Mouse (Mus musculus) midbrain, embryonic 12.5 days (tissue): ENCODE results near the gene Araf. TPM values are rescaled to one million over a fixed set of nuclear protein-coding genes. Genes with fewer than 3 reads are reported as not detected.
"Not testable (repeated sequence)": the region's sequence is repeated elsewhere in the genome, so short reads cannot be mapped to it uniquely, and the experiment has no call there.

Experiments
- ATAC-seq: fragments of 200-750 bp; cut with Nextera tagmentation; 2 replicates; pipeline ENCODE4 v1.8.0; 2017; ENCODE audit warnings: low read depth, moderate TSS enrichment, moderate library complexity; ENCODE audit not compliant: low FRiP score
- H3K27ac ChIP-seq: fragments of 300-500 bp; sonication (generic); replicated peaks from 2 replicates; pipeline ENCODE4 v1.5.1; 2016; ENCODE audit warnings: mild to moderate bottlenecking
- H3K27me3 ChIP-seq: fragments of 300-500 bp; sonication (generic); 2 replicates; pipeline ENCODE4 v1.6.1; 2016; ENCODE audit warnings: mild to moderate bottlenecking
- H3K36me3 ChIP-seq: fragments of 300-500 bp; sonication (generic); 2 replicates; pipeline ENCODE4 v1.6.1; 2016
- H3K4me1 ChIP-seq: fragments of 300-500 bp; sonication (generic); 2 replicates; pipeline ENCODE4 v1.6.1; 2016
- H3K4me2 ChIP-seq: fragments of 300-500 bp; sonication (generic); replicated peaks from 2 replicates; pipeline ENCODE4 v1.6.1; 2016; ENCODE audit warnings: mild to moderate bottlenecking, moderate library complexity
- H3K4me3 ChIP-seq: fragments of 300-500 bp; sonication (generic); 2 replicates; pipeline ENCODE4 v1.5.1; 2016; ENCODE audit warnings: mild to moderate bottlenecking
- H3K9ac ChIP-seq: fragments of 300-500 bp; sonication (generic); replicated peaks from 2 replicates; pipeline ENCODE4 v1.6.1; 2016; ENCODE audit warnings: mild to moderate bottlenecking, moderate library complexity
- H3K9me3 ChIP-seq: fragments of 300-500 bp; sonication (generic); 2 replicates; pipeline ENCODE4 v1.6.1; 2016; ENCODE audit warnings: mild to moderate bottlenecking
- WGBS: fragments of 180-500 bp; shearing (Covaris S2); methylation state at CpG from one replicate; pipeline ENCODE4 v1.1.7; 2016; 5-methylcytosine and 5-hydroxymethylcytosine counted together
- polyA plus RNA-seq: library from polyadenylated mRNA; unstranded; fragments of >200 nt; fragmentation: Nextera tagmentation; extraction: Ambion mirVana; gene quantifications from 2 replicates; pipeline ENCODE4 v1.2.1, GENCODE M21; 2016

Gene Araf
- polyA plus RNA-seq, 1 experiment from 2014 or later, result 145 TPM

DNA sequence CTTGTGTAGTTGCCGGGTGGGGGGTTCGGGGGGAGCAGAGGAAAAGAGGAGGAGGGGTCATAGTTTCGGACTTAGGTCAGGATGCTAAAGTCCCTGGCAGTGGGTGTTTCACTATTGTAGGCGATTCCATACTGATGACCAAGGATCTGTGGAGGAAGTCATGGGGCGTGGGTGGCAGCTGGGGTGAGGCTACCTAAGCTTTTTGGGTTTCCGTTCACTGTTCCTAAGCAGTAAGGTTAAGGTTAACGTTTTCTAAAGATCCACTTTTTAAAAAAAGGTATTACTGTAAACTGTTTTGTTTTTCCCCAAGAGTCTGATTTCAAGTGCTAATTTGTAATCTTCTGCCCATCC is 1.2 kb downstream of the Araf start:
- Histone ChIP-seq H3K4me3 (peak overlapping the region; percentile 49), H3K27me3 (no peaks in the 10 kb centered on the region), H3K36me3 (no peaks in the 10 kb centered on the region), H3K4me1 (no peaks in the 10 kb centered on the region), H3K4me2 (peak overlapping the region; percentile 52), H3K9ac (peak overlapping the region; percentile 60; the same call in 1 of the 2 replicates), H3K27ac (peak overlapping the region; percentile 90), H3K9me3 (no peaks in the 10 kb centered on the region)
- ATAC-seq, result peak; percentile 38
- 32% methylated on average over 7 of the region's 7 CpGs for WGBS

DNA sequence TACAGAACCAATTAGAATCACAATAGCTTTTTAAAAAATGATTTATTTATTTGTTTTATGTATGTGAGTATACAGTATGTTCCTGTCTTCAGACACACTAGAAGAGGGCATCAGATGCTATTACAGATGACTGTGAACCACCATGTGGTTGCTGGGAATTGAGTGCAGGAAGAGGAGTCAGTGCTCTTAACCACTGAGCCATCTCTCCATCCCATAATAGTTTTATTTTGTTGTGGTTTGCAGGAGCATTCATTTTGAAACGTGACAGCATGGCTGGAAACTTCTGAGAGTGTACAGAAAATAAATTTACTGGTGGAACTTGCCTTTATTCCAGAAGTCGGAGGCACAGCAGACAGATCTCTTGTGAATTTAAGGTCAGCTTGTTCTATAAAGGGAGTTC is 3.8 kb downstream of the Araf start:
- Histone ChIP-seq H3K4me1 (no peaks in the 10 kb centered on the region), H3K4me2 (no peak overlapping the region), H3K9ac (no peak overlapping the region), H3K36me3 (no peaks in the 10 kb centered on the region), H3K9me3 (no peaks in the 10 kb centered on the region), H3K27ac (no peak overlapping the region), H3K27me3 (no peaks in the 10 kb centered on the region), H3K4me3 (no peak overlapping the region)
- WGBS, result 76% methylated on average over 2 of the region's 2 CpGs
- ATAC-seq, result no peak

DNA sequence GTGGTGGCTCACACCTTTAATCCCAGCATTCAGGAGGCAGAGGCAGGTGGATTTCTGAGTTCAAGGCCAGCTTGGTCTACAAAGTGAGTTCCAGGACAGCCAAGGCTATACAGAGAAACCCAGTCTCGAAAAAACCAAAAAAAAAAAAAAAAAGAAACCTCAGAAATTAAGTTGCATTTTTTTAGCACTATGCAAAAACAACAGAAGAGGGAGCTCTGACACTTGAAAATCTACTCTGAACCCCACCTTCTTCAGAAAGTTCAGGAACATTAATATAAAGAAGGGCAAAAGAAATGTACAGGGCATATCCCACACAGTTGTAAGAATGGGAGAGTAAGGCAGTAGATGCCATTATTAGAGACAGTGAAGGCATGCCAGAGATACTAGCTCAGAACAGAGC is 6.7 kb downstream of the Araf start:
- not testable (repeated sequence) for H3K9ac ChIP-seq, H3K36me3 ChIP-seq, H3K27me3 ChIP-seq, H3K27ac ChIP-seq, H3K9me3 ChIP-seq, H3K4me3 ChIP-seq, ATAC-seq, H3K4me2 ChIP-seq, H3K4me1 ChIP-seq
- 36% methylated on average over 1 of the region's 1 CpGs for WGBS

DNA sequence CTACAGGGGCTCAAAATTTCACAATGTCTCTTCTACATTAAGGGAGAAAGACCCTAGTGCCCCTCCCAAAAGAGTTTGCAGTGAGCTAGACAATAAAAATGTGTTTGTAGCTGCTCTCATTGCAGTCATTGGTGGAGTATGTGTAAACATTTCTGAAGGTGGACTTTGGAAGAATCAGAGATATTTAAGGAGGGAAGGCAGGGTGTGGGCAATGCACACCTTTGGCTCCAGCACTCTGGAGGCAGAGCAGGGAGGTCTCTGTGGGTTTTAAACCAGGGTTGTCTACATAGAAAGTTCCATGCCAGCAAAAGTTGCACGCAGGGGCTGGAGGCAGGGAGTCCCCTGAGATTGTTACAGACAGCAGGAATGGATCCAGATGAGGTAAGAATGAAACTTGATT is 8.7 kb downstream of the Araf start:
- H3K4me3 ChIP-seq, result no peak overlapping the region
- no peaks in the 10 kb centered on the region for H3K36me3 ChIP-seq
- H3K4me2 ChIP-seq, result no peak overlapping the region
- no peak for ATAC-seq
- 71% methylated on average over 1 of the region's 1 CpGs for WGBS
- no peaks in the 10 kb centered on the region for H3K9me3 ChIP-seq
- no peaks in the 10 kb centered on the region for H3K4me1 ChIP-seq
- H3K27me3 ChIP-seq, result no peaks in the 10 kb centered on the region
- H3K27ac ChIP-seq, result no peak overlapping the region
- H3K9ac ChIP-seq, result no peak overlapping the region

DNA sequence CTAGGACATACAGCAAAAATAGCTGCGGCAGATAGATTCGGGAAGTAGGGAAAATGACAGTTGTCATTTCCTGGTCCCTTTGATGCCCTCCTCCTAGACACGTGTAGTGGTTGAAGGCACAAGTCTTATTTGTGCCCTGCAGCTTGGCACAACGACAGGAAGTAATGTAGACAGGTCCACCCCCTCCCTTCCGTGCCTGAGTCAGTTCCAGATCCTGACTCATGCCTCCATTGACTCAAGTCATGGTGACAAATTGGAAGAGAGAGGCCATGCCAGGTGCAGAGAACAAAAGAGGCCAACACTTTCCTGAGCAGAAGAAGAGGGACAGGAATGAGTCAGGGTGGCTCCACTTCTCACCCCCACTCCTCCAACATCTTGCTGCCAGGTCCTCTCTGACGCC is 19.4 kb downstream of the Araf start:
- no peaks in the 10 kb centered on the region for H3K36me3 ChIP-seq
- H3K9ac ChIP-seq, result no peak overlapping the region
- no peaks in the 10 kb centered on the region for H3K27me3 ChIP-seq
- no peak overlapping the region for H3K4me3 ChIP-seq
- WGBS, result 78% methylated on average over 6 of the region's 6 CpGs
- no peak overlapping the region for H3K27ac ChIP-seq
- ATAC-seq, result no peak
- no peaks in the 10 kb centered on the region for H3K9me3 ChIP-seq
- no peak overlapping the region for H3K4me2 ChIP-seq
- peaks cover 3% of the 10 kb centered on the region; the same call in 1 of the 2 replicates for H3K4me1 ChIP-seq

DNA sequence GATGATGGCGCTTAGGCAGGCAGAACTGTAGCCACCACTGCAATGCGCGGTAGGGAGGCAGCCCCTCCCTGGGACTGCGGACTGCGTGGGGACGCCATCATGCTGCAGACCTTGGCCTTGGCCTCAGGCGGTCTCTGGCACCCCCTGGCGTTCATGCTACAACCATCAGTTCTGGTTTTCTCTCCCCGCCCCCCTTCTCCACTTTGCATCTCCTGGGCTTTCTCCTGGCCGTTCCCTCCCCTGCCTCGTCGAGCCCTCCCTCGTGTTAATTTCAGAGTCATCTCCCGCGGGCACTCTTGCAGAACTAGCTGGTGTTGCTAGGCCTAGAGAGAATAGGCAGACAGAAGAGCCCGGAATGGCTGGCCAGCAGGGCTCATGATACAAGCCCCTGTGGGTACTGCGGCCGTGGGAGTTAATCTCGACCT is 21.6 kb downstream of the Araf start:
- no peaks in the 10 kb centered on the region for H3K9me3 ChIP-seq
- 24% methylated on average over 18 of the region's 19 CpGs for WGBS
- peak overlapping the region; percentile 47 for H3K4me2 ChIP-seq
- no peak overlapping the region; the same call in 1 of the 2 replicates for H3K9ac ChIP-seq
- H3K4me3 ChIP-seq, result peak overlapping the region; percentile 27
- H3K4me1 ChIP-seq, result peaks cover 3% of the 10 kb centered on the region; the same call in 1 of the 2 replicates
- H3K27ac ChIP-seq, result peak overlapping the region; percentile 71
- peak; percentile 96 for ATAC-seq
- H3K36me3 ChIP-seq, result no peaks in the 10 kb centered on the region
- H3K27me3 ChIP-seq, result no peaks in the 10 kb centered on the region

DNA sequence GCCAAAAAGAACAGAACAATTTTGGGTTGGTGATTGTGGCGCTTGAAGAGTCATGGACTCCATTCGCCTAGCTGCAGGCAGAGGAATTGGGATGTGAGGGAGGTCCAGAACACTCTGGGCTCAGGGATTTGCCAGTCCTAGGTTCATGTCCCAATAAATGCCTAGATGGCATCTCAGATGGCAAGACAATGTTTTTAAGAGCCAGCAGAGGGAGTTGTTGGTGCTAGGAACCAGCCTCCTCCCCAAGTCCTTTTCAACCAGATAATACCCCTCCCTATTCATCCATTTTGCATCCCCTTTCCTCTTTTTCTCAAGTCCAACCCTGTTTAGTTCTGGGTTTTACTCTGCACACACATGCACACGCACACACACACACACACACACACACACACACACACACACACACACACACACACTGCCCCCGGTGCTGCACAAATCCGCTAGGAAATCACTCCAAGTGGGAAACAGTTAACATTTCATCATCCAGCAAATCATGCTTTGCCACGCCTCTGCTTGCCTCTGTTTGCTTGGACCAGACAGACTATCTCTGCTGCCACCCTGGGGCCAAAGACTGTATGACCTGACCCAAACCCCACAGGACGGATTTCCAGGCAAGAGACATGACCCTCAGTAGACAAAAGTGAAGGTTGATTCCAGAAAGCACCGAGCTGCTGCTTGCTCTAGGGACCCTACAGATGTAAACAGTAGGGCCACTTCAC is 22.3 kb downstream of the Araf start:
- H3K36me3 ChIP-seq, result no peaks in the 10 kb centered on the region
- 57% methylated on average over 8 of the region's 8 CpGs for WGBS
- peak; percentile 44 for ATAC-seq
- H3K4me3 ChIP-seq, result peak overlapping the region; percentile 27
- H3K9ac ChIP-seq, result no peak overlapping the region; the same call in 1 of the 2 replicates
- no peaks in the 10 kb centered on the region for H3K27me3 ChIP-seq
- H3K4me2 ChIP-seq, result peak overlapping the region; percentile 47
- no peaks in the 10 kb centered on the region for H3K9me3 ChIP-seq
- H3K27ac ChIP-seq, result peak overlapping the region; percentile 71
- peaks cover 3% of the 10 kb centered on the region; the same call in 1 of the 2 replicates for H3K4me1 ChIP-seq

DNA sequence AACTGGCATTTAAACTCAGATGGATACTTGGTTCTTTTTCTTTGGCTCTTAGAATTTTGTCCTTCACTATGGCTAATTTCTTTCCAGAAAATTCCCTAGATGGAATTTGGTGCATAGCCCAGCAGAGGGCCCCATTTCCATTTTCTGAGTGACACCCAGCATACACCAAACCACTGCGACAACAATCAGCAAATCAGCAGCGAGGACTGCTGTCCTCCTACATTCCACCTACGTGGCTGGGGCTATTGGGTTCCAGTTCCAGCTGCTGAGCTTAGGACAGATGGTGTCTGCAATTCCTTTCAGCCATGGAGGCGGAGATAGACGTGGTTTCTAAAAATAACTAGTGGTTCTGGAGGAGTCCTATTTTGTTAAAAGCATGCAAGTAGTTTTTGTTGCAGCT is 31.3 kb downstream of the Araf start:
- ATAC-seq, result no peak; the same call in 1 of the 2 replicates

DNA sequence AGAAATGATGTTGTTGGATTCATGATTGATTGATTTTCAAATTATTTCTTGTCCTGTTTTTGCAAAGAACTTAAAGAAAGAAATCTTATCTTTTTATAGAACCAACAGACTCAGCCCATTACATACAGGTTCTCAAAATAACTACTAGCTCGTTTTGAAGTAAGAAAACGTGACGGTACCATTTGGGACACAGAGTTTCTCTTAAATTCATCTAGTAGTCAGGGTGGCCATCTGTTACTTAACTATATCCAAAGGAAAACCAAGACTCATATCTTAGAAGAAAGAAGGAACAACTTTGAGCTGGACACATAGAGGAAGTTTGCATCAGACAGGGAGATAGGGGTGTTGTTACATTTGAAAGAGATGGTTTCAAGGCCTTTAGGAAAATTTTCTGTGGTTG is 49.6 kb downstream of the Araf start:
- Histone ChIP-seq H3K27ac (no peak overlapping the region), H3K9ac (no peak overlapping the region), H3K4me3 (no peak overlapping the region), H3K4me2 (no peak overlapping the region), H3K4me1 (peaks cover 11% of the 10 kb centered on the region; the same call in 1 of the 2 replicates), H3K36me3 (peaks cover 16% of the 10 kb centered on the region), H3K27me3 (no peaks in the 10 kb centered on the region), H3K9me3 (no peaks in the 10 kb centered on the region)
- WGBS, result 95% methylated on average over 3 of the region's 3 CpGs
- no peak for ATAC-seq

More for the DNA sequence above, 31.3 kb downstream of the Araf start:
- H3K4me1 ChIP-seq, result no peaks in the 10 kb centered on the region
- no peaks in the 10 kb centered on the region for H3K36me3 ChIP-seq
- H3K9ac ChIP-seq, result no peak overlapping the region
- no peak overlapping the region for H3K4me3 ChIP-seq
- no peak overlapping the region for H3K27ac ChIP-seq
- WGBS, result 44% methylated on average over 5 of the region's 5 CpGs
- H3K9me3 ChIP-seq, result no peaks in the 10 kb centered on the region
- H3K4me2 ChIP-seq, result no peak overlapping the region
- H3K27me3 ChIP-seq, result no peaks in the 10 kb centered on the region

DNA sequence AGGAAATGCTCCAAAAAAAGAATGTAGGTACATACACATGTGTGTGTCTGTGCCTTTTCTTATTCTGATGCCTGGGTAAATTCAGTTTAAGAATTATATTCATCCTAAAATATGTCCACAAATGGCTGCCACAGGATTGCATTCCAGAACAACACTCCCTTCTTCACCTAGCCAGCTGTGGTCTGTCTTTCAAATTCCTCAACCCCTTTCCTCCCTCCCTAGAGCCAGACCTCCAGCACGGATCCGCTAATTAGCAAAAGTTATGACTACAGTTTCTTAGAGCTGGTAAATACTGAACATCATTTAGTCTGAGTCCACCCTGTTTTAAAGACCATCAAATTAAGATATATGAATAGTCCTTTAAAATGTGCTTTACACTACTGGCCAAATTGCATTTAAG is 50.2 kb downstream of the Araf start:
- no peaks in the 10 kb centered on the region for H3K27me3 ChIP-seq
- no peak overlapping the region for H3K9ac ChIP-seq
- peak overlapping the region; percentile 55 for H3K4me2 ChIP-seq
- peaks cover 16% of the 10 kb centered on the region for H3K36me3 ChIP-seq
- peak overlapping the region; percentile 58 for H3K27ac ChIP-seq
- peak overlapping the region; percentile 9; the same call in 1 of the 2 replicates for H3K4me3 ChIP-seq
- peak; percentile 14; the same call in 1 of the 2 replicates for ATAC-seq
- WGBS, result 17% methylated on average over 2 of the region's 2 CpGs
- peaks cover 11% of the 10 kb centered on the region; the same call in 1 of the 2 replicates for H3K4me1 ChIP-seq
- no peaks in the 10 kb centered on the region for H3K9me3 ChIP-seq

DNA sequence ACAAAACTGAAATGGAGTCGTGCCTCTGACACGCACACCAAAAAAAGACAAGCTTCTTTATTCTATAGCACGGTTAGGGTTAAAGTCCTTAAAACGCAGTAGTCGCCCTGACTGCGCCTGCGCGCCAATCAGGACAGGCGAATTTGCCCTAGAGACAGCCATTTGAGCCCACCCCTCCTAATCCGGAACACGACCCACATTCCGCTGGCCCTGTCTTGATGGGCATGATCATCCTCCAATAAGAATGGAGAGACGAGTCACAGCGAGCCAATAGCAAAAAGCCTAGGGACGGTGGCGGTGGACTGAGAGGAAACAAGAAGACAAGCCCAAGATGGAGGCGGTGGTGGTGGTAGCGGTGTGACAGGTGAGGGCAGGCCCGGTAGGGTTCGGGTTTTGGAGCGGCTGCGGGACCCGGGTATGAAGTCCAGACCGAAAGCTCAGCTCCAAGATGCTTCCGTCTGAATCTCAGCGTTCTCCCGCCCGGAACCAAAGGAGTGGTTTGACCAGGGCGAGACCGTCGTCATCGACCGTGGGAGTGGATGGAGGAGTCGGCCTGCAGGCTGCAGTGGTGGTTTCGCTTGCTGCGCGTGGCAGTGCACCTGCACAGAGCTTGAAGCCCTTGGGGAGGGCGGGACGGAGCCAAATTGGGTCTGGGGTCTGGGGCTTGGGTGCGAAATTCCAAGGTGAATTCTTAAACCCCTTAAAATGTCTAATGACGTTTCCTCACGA is 50.8 kb downstream of the Araf start:
- Histone ChIP-seq H3K27me3 (no peaks in the 10 kb centered on the region), H3K4me2 (peak overlapping the region; percentile 55), H3K9ac (peak overlapping the region; percentile 64), H3K27ac (peak overlapping the region; percentile 61), H3K9me3 (no peaks in the 10 kb centered on the region), H3K4me3 (peak overlapping the region; percentile 66), H3K4me1 (peaks cover 11% of the 10 kb centered on the region; the same call in 1 of the 2 replicates), H3K36me3 (peaks cover 21% of the 10 kb centered on the region)
- 24% methylated on average over 42 of the region's 42 CpGs for WGBS
- peak; percentile 99 for ATAC-seq

DNA sequence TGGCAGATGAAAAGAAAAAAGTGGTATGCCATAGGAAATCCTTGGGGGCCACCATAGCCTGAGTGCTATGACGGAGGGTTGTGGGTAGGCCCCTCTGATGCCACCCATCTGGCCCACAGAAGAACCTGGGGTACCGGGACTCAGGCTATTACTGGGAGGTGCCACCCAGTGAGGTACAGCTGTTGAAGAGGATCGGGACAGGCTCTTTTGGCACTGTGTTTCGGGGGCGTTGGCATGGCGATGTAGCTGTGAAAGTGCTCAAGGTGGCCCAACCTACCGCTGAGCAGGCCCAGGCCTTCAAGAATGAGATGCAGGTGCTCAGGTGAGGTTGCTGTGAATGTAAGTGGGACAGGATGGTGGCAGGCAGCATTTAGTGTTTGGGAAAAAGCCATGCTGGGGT is 56.2 kb downstream of the Araf start:
- no peaks in the 10 kb centered on the region for H3K27me3 ChIP-seq
- H3K27ac ChIP-seq, result no peak overlapping the region
- ATAC-seq, result no peak
- no peak overlapping the region for H3K9ac ChIP-seq
- peaks cover 32% of the 10 kb centered on the region for H3K36me3 ChIP-seq
- H3K9me3 ChIP-seq, result no peaks in the 10 kb centered on the region
- H3K4me1 ChIP-seq, result peaks cover 11% of the 10 kb centered on the region; the same call in 1 of the 2 replicates
- no peak overlapping the region for H3K4me3 ChIP-seq
- 91% methylated on average over 7 of the region's 7 CpGs for WGBS
- no peak overlapping the region for H3K4me2 ChIP-seq
